Mouse (Mus musculus) lung, postnatal 0 days (tissue): ENCODE measurements around the gene Pdgfd. TPM values are rescaled to one million over a fixed set of nuclear protein-coding genes. Genes with fewer than 3 reads are reported as not detected.

Experiments used
- ATAC-seq: fragments of 200-750 bp; cut with Nextera tagmentation; 2 replicates; pipeline ENCODE4 v1.8.0; 2017; ENCODE audit warnings: moderate library complexity
- DNase-seq: peaks from one replicate; pipeline ENCODE4 v3.0.0-alpha.2; 2016; ENCODE audit warnings: low spot score
- H3K27ac ChIP-seq: fragments of 300-500 bp; sonication (generic); 2 replicates; pipeline ENCODE4 v1.5.1; 2014; ENCODE audit warnings: antibody characterized with exemption, mild to moderate bottlenecking, low read length, mixed read lengths
- H3K27me3 ChIP-seq: fragments of 300-500 bp; sonication (generic); replicated peaks from 2 replicates; pipeline ENCODE4 v1.6.1; 2014; ENCODE audit warnings: low read length, mixed read lengths; ENCODE audit not compliant: insufficient read depth
- H3K36me3 ChIP-seq: fragments of 300-500 bp; sonication (generic); 2 replicates; pipeline ENCODE4 v1.6.1; 2014; ENCODE audit warnings: low read length, mixed read lengths; ENCODE audit not compliant: insufficient read depth
- H3K4me1 ChIP-seq: fragments of 300-500 bp; sonication (generic); 2 replicates; pipeline ENCODE4 v1.6.1; 2014; ENCODE audit warnings: antibody characterized with exemption, low read depth, low read length, mixed read lengths; ENCODE audit not compliant: insufficient read depth
- H3K4me2 ChIP-seq: fragments of 300-500 bp; sonication (generic); replicated peaks from 2 replicates; pipeline ENCODE4 v1.6.1; 2014; ENCODE audit warnings: low read depth, mild to moderate bottlenecking, low read length, moderate library complexity, mixed read lengths
- H3K4me3 ChIP-seq: fragments of 300-500 bp; sonication (generic); 2 replicates; pipeline ENCODE4 v1.5.1; 2014; ENCODE audit warnings: low read depth, low read length
- H3K9ac ChIP-seq: fragments of 300-500 bp; sonication (generic); replicated peaks from 2 replicates; pipeline ENCODE4 v1.6.1; 2014; ENCODE audit warnings: low read depth, mild to moderate bottlenecking
- H3K9me3 ChIP-seq: fragments of 300-500 bp; sonication (generic); 2 replicates; pipeline ENCODE4 v1.6.1; 2016; ENCODE audit warnings: low read length, mixed read lengths
- CTCF ChIP-seq: IDR thresholded peaks from 2 replicates; pipeline ENCODE4 v1.5.1; 2016; ENCODE audit warnings: antibody characterized with exemption, mild to moderate bottlenecking
- EP300 ChIP-seq: IDR thresholded peaks from 2 replicates; pipeline ENCODE4 v1.6.1; 2016; ENCODE audit warnings: antibody characterized with exemption, mild to moderate bottlenecking, control low read depth
- WGBS: fragments of 180-500 bp; shearing (Covaris S2); extraction: QIAGEN DNeasy Blood & Tissue Kit; methylation state at CpG from one replicate; pipeline ENCODE4 v1.1.7; 2014; 5-methylcytosine and 5-hydroxymethylcytosine counted together
- polyA plus RNA-seq: library from polyadenylated mRNA; unstranded; fragments of >200 nt; fragmentation: Nextera tagmentation; extraction: Ambion mirVana; gene quantifications from 2 replicates; pipeline ENCODE4 v1.2.1, GENCODE M21; 2015

Pdgfd gene
- polyA plus RNA-seq, 1 experiment from 2014 or later: 5.6 TPM

GRCm38 (mm10) chr9:6344924-6345323, 176.5 kb downstream of the Pdgfd start:
- Histone ChIP-seq H3K4me1 (0 out of 2 replicates have a peak, but pooled peaks cover 3% of the 10 kb centered on the region), H3K9me3 (no peaks in the 10 kb centered on the region), H3K4me3 (no peak overlapping the region), H3K36me3 (no peaks in the 10 kb centered on the region), H3K27ac (no peak overlapping the region), H3K27me3 (no peaks in the 10 kb centered on the region), H3K4me2 (no peak overlapping the region), H3K9ac (no peak overlapping the region)
- 0 out of 2 replicates have a peak, but pooled peaks have one; percentile 26 for ATAC-seq
- WGBS: 31% methylated on average over 4 of the region's 4 CpGs
- peak; percentile 53 for DNase-seq
- TF ChIP-seq CTCF: no peak
- no peak for TF ChIP-seq EP300

GRCm38 (mm10) chr9:6345366-6345765, 177.0 kb downstream of the Pdgfd start:
- DNase-seq: no peak
- no peak for TF ChIP-seq EP300
- TF ChIP-seq CTCF: no peak
- Histone ChIP-seq H3K4me1 (0 out of 2 replicates have a peak, but pooled peaks cover 3% of the 10 kb centered on the region), H3K4me3 (no peak overlapping the region), H3K9ac (no peak overlapping the region), H3K27ac (no peak overlapping the region), H3K4me2 (no peak overlapping the region), H3K27me3 (no peaks in the 10 kb centered on the region), H3K9me3 (no peaks in the 10 kb centered on the region), H3K36me3 (no peaks in the 10 kb centered on the region)
- 36% methylated on average over 1 of the region's 1 CpGs for WGBS
- ATAC-seq: no peak

DNA sequence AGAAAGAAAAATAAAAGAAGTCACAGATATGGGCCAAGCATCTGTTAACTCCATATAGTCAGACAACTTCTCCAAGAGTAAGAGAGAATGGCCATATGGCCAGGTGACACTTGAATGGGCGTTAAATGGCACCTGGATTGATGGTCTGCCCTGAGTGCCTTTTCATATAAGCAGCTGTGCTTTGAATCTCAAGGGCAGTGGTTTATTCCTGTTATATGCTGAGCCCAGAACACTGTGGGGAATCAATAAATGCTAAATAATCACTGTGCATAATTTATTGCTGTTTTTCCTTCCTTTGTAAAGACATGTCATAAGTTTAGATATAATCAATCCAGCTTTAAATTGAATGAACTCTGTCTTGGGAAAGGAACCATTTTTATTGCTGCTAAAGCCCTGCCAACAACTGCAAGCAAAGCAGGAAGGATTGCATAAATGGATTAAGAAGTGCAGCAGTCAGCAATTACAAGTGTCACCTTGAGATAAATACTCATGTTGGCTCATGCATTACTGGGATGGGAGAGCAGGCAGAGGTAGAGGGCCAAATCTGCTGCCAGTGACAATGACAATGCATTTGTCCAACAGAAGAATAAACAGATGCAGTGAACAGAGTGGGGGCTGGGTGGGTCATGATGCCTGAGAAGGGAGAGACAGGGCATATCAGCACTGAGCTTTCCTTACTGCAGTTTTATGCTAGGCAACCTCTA, 185.0 kb downstream of the Pdgfd start:
- Histone ChIP-seq H3K36me3 (no peaks in the 10 kb centered on the region), H3K27ac (no peak overlapping the region), H3K4me3 (no peak overlapping the region), H3K27me3 (no peaks in the 10 kb centered on the region), H3K4me2 (no peak overlapping the region), H3K9me3 (no peaks in the 10 kb centered on the region), H3K9ac (no peak overlapping the region), H3K4me1 (no peaks in the 10 kb centered on the region)
- no peak for DNase-seq
- TF ChIP-seq EP300 (no peak), CTCF (no peak)
- WGBS: 38% methylated on average over 1 of the region's 1 CpGs
- no peak for ATAC-seq

GRCm38 (mm10) chr9:6360795-6361194, 192.4 kb downstream of the Pdgfd start:
- Histone ChIP-seq H3K27me3 (no peaks in the 10 kb centered on the region), H3K36me3 (no peaks in the 10 kb centered on the region), H3K27ac (no peak overlapping the region), H3K4me3 (no peak overlapping the region), H3K9me3 (no peaks in the 10 kb centered on the region), H3K4me1 (no peaks in the 10 kb centered on the region), H3K4me2 (no peak overlapping the region), H3K9ac (no peak overlapping the region)
- TF ChIP-seq EP300 (no peak), CTCF (no peak)
- no peak for ATAC-seq
- WGBS: 80% methylated on average over 2 of the region's 2 CpGs
- DNase-seq: no peak

DNA sequence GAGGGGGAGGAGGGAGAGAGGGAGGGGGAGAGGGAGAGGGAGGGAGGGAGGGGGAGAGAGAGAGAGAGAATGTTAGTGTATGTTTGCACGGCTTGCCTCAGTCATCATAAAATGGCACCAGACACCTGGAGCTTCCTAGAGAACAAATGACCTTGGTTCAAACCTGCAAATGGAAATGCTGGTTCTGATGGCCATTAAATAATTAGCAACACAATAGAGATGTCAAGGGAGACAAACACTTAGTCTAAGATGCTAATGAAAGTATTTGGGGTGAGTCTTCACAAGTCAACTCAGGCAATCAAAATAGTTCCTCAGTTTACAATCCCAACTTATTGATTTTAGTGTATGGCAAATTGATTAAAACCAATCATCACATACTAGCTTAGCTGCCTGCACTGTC, 198.2 kb downstream of the Pdgfd start:
- DNase-seq: no peak
- 72% methylated on average over 1 of the region's 1 CpGs for WGBS
- no peak overlapping the region for H3K4me2 ChIP-seq
- no peak overlapping the region for H3K9ac ChIP-seq
- no peak for TF ChIP-seq EP300
- no peak for TF ChIP-seq CTCF
- no peaks in the 10 kb centered on the region for H3K36me3 ChIP-seq
- H3K9me3 ChIP-seq: no peaks in the 10 kb centered on the region
- no peaks in the 10 kb centered on the region for H3K4me1 ChIP-seq
- H3K27me3 ChIP-seq: no peaks in the 10 kb centered on the region
- ATAC-seq: no peak
- H3K4me3 ChIP-seq: no peak overlapping the region
- no peak overlapping the region for H3K27ac ChIP-seq

- Histone ChIP-seq H3K4me3 (no peak overlapping the region), H3K4me1 (no peaks in the 10 kb centered on the region), H3K36me3 (no peaks in the 10 kb centered on the region), H3K4me2 (no peak overlapping the region), H3K9me3 (no peaks in the 10 kb centered on the region), H3K27me3 (no peaks in the 10 kb centered on the region), H3K27ac (no peak overlapping the region), H3K9ac (no peak overlapping the region)
- WGBS: 32% methylated on average over 1 of the region's 1 CpGs
- ATAC-seq (peak; percentile 73), DNase-seq (peak; percentile 35)
- peak; percentile 90 for TF ChIP-seq EP300
- no peak for TF ChIP-seq CTCF
Measured at GRCm38 (mm10) chr9:6401764-6402163, 233.4 kb downstream of the Pdgfd start.
